Mouse (Mus musculus) midbrain, postnatal 0 days (tissue): ENCODE measurements around the gene Apof. TPM values are rescaled to one million over a fixed set of nuclear protein-coding genes. Genes with fewer than 3 reads are reported as not detected.
A peak's percentile ranks its signal among the peaks of the same experiment; 100 is the strongest.
"Not testable (repeated sequence)": the region's sequence is repeated elsewhere in the genome, so short reads cannot be mapped to it uniquely, and the experiment has no call there.

Source experiments
- ATAC-seq: fragments of 200-750 bp; cut with Nextera tagmentation; 2 replicates; pipeline ENCODE4 v1.8.0; 2017; ENCODE audit warnings: moderate number of reproducible peaks, mild to moderate bottlenecking, moderate TSS enrichment, moderate library complexity; ENCODE audit not compliant: low FRiP score
- DNase-seq: peaks from one replicate; pipeline ENCODE4 v3.0.0-alpha.2; 2015; ENCODE audit warnings: low spot score
- H3K27ac ChIP-seq: fragments of 300-500 bp; sonication (generic); 2 replicates; pipeline ENCODE4 v1.5.1; 2014; ENCODE audit warnings: low read depth, mild to moderate bottlenecking, low read length, mixed read lengths
- H3K27me3 ChIP-seq: fragments of 300-500 bp; sonication (generic); 2 replicates; pipeline ENCODE4 v1.6.1; 2014; ENCODE audit warnings: low read length, control low read depth, mixed read lengths; ENCODE audit not compliant: insufficient read depth
- H3K36me3 ChIP-seq: fragments of 300-500 bp; sonication (generic); 2 replicates; pipeline ENCODE4 v1.6.1; 2014; ENCODE audit warnings: low read length, control low read depth, mixed read lengths; ENCODE audit not compliant: insufficient read depth
- H3K4me1 ChIP-seq: fragments of 300-500 bp; sonication (generic); 2 replicates; pipeline ENCODE4 v1.6.1; 2014; ENCODE audit warnings: mild to moderate bottlenecking, control low read depth, antibody characterized with exemption, low read length, mixed read lengths; ENCODE audit not compliant: insufficient read depth
- H3K4me2 ChIP-seq: fragments of 300-500 bp; sonication (generic); 2 replicates; pipeline ENCODE4 v1.6.1; 2014; ENCODE audit warnings: low read depth, mild to moderate bottlenecking, low read length, mixed read lengths; ENCODE audit not compliant: poor library complexity, severe bottlenecking
- H3K4me3 ChIP-seq: fragments of 300-500 bp; sonication (generic); 2 replicates; pipeline ENCODE4 v1.5.1; 2014; ENCODE audit warnings: low read depth, mild to moderate bottlenecking, low read length, moderate library complexity
- H3K9ac ChIP-seq: fragments of 300-500 bp; sonication (generic); replicated peaks from 2 replicates; pipeline ENCODE4 v1.6.1; 2014; ENCODE audit warnings: mild to moderate bottlenecking, low read length, moderate library complexity, mixed read lengths; ENCODE audit not compliant: poor library complexity, severe bottlenecking
- H3K9me3 ChIP-seq: fragments of 300-500 bp; sonication (generic); 2 replicates; pipeline ENCODE4 v1.6.1; 2016; ENCODE audit warnings: low read length, control low read depth
- CTCF ChIP-seq: IDR thresholded peaks from 2 replicates; pipeline ENCODE4 v1.5.1; 2016; ENCODE audit warnings: antibody characterized with exemption, mild to moderate bottlenecking
- WGBS: fragments of 180-500 bp; shearing (Covaris S2); extraction: QIAGEN DNeasy Blood & Tissue Kit; methylation state at CpG from one replicate; pipeline ENCODE4 v1.1.7; 2014; 5-methylcytosine and 5-hydroxymethylcytosine counted together
- polyA plus RNA-seq: library from polyadenylated mRNA; unstranded; fragments of >200 nt; fragmentation: Nextera tagmentation; extraction: Ambion mirVana; gene quantifications from 2 replicates; pipeline ENCODE4 v1.2.1, GENCODE M21; 2015
- total RNA-seq: library from RNA; depleted of rRNA; stranded (reverse); fragments of >200 nt; gene quantifications from 2 replicates; pipeline ENCODE4 v1.2.3, GENCODE M21; 2014

Apof gene
- total and polyA plus RNA-seq, 2 experiments from 2014 or later, result 0.20 TPM; not detected in 1

- H3K4me1 ChIP-seq, result no peaks in the 10 kb centered on the region
- H3K36me3 ChIP-seq, result peaks cover 45% of the 10 kb centered on the region
- no peak for DNase-seq
- no peak overlapping the region for H3K27ac ChIP-seq
- H3K4me2 ChIP-seq, result no peak overlapping the region
- TF ChIP-seq CTCF, result no peak
- H3K9me3 ChIP-seq, result no peaks in the 10 kb centered on the region
- 84% methylated on average over 20 of the region's 20 CpGs for WGBS
- no peak for ATAC-seq
- H3K9ac ChIP-seq, result no peak overlapping the region
- no peaks in the 10 kb centered on the region for H3K27me3 ChIP-seq
- H3K4me3 ChIP-seq, result no peak overlapping the region
These were observed 14.5 kb downstream of the Apof start for GRCm38 (mm10) chr10:128282886-128283450.

GRCm38 (mm10) chr10:128283604-128284579 is 15.4 kb downstream of the Apof start:
- H3K9me3 ChIP-seq, result no peaks in the 10 kb centered on the region
- peak; percentile 85 for TF ChIP-seq CTCF
- peak; percentile 56 for ATAC-seq
- H3K27me3 ChIP-seq, result no peaks in the 10 kb centered on the region
- no peak overlapping the region for H3K9ac ChIP-seq
- peaks cover 45% of the 10 kb centered on the region for H3K36me3 ChIP-seq
- no peak overlapping the region for H3K27ac ChIP-seq
- no peak overlapping the region for H3K4me2 ChIP-seq
- peak; percentile 86 for DNase-seq
- H3K4me1 ChIP-seq, result no peaks in the 10 kb centered on the region
- H3K4me3 ChIP-seq, result no peak overlapping the region
- 63% methylated on average over 31 of the region's 31 CpGs for WGBS

GRCm38 (mm10) chr10:128290594-128290993 is 22.1 kb downstream of the Apof start:
- H3K9me3 ChIP-seq, H3K4me1 ChIP-seq, H3K27me3 ChIP-seq, H3K27ac ChIP-seq, H3K4me3 ChIP-seq, DNase-seq, H3K9ac ChIP-seq, H3K4me2 ChIP-seq, ATAC-seq: not testable (repeated sequence)
- peaks cover 30% of the 10 kb centered on the region for H3K36me3 ChIP-seq
- 78% methylated on average over 1 of the region's 1 CpGs for WGBS

- Histone ChIP-seq H3K9ac (no peak overlapping the region), H3K4me1 (no peaks in the 10 kb centered on the region), H3K36me3 (peaks cover 12% of the 10 kb centered on the region), H3K27me3 (no peaks in the 10 kb centered on the region), H3K4me3 (no peak overlapping the region), H3K4me2 (no peak overlapping the region), H3K9me3 (no peaks in the 10 kb centered on the region), H3K27ac (no peak overlapping the region)
- TF ChIP-seq CTCF, result no peak
- WGBS, result 67% methylated on average over 13 of the region's 13 CpGs
- ATAC-seq (no peak), DNase-seq (peak; percentile 28)
These were observed 28.1 kb downstream of the Apof start for GRCm38 (mm10) chr10:128296370-128297090.

GRCm38 (mm10) chr10:128297221-128297620 is 28.8 kb downstream of the Apof start:
- H3K9ac ChIP-seq, result no peak overlapping the region
- H3K36me3 ChIP-seq, result peaks cover 7% of the 10 kb centered on the region
- H3K4me1 ChIP-seq, result no peaks in the 10 kb centered on the region
- no peaks in the 10 kb centered on the region for H3K27me3 ChIP-seq
- whole genome bisulfite sequencing, result 71% methylated on average over 4 of the region's 4 CpGs
- H3K4me3 ChIP-seq, result no peak overlapping the region
- DNase-seq, result peak; percentile 10
- no peak overlapping the region for H3K4me2 ChIP-seq
- no peak overlapping the region for H3K27ac ChIP-seq
- no peak for ATAC-seq
- H3K9me3 ChIP-seq, result no peaks in the 10 kb centered on the region
- TF ChIP-seq CTCF, result no peak
